Mouse (Mus musculus): ENCODE data around the gene Wdr76.

DNA sequence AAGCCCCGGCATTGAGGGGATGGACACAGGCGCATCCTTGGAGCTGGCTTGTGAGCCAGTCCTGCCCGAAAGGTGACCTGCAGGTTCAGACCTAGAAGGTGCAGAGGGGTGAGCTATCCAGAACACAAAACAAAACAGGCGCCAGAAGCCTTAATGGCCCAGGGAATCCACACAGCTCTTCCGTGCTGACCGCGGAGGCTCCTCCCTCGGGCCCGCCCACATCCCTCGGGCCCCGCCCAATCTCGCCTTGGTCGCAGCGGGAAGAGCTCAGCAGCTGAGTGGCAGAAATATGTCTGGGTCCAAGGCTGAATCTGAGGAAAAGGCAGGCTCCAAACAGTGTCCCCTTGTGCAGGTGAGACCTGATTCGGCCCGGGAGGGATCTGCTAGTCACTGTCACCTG is 3.1 kb downstream of the Wdr76 start:
- TF ChIP-seq POLR2A (IDR thresholded peaks at IDR 0.05; ENCODE audit: low read depth, low read length) (no peak), CTCF (IDR thresholded peaks at IDR 0.05; ENCODE audit: extremely low read depth, insufficient read depth, insufficient read length, insufficient replicate concordance) (no peak)
